Mouse (Mus musculus) thymus, adult 2 months (tissue): ENCODE data around the gene Gfy. TPM values are rescaled to one million over a fixed set of nuclear protein-coding genes. Genes with fewer than 3 reads are reported as not detected.
"Not testable (repeated sequence)": the region's sequence is repeated elsewhere in the genome, so short reads cannot be mapped to it uniquely, and the experiment has no call there.

Experiments used
- DNase-seq: peaks from one replicate; pipeline ENCODE4 v3.0.0; 2021
- H3K27ac ChIP-seq: fragments of 200-500 bp; 2 replicates; pipeline ENCODE4 v1.5.1; 2012; ENCODE audit warnings: low read length, control low read depth; ENCODE audit not compliant: control insufficient read depth, insufficient read depth
- H3K27me3 ChIP-seq: fragments of 200-500 bp; 2 replicates; pipeline ENCODE4 v1.6.1; 2012; ENCODE audit warnings: mild to moderate bottlenecking, low read length, moderate library complexity, mixed read lengths; ENCODE audit not compliant: control insufficient read depth, insufficient read depth
- H3K36me3 ChIP-seq: fragments of 200-500 bp; 2 replicates; pipeline ENCODE4 v1.6.1; 2012; ENCODE audit warnings: mild to moderate bottlenecking, low read length, moderate library complexity; ENCODE audit not compliant: control insufficient read depth, insufficient read depth
- H3K4me1 ChIP-seq: fragments of 200-500 bp; replicated peaks from 2 replicates; pipeline ENCODE4 v1.6.1; 2012; ENCODE audit warnings: low read length; ENCODE audit not compliant: control insufficient read depth, insufficient read depth
- H3K4me3 ChIP-seq: fragments of 200-500 bp; 2 replicates; pipeline ENCODE4 v1.5.1; 2012; ENCODE audit warnings: mild to moderate bottlenecking, low read length, control low read depth, moderate library complexity; ENCODE audit not compliant: control insufficient read depth, insufficient read depth
- CTCF ChIP-seq: fragments of 200-500 bp; IDR thresholded peaks from 2 replicates; pipeline ENCODE4 v1.5.1; 2012; ENCODE audit warnings: mild to moderate bottlenecking, control low read depth, low read length, moderate library complexity, borderline replicate concordance; ENCODE audit not compliant: control insufficient read depth, poor library complexity, insufficient read depth; ENCODE audit errors: extremely low read depth
- POLR2A ChIP-seq: fragments of 200-500 bp; IDR thresholded peaks from 2 replicates; pipeline ENCODE4 v1.6.1; 2012; ENCODE audit warnings: mild to moderate bottlenecking, low read length, control low read depth, moderate library complexity; ENCODE audit not compliant: control insufficient read depth, poor library complexity, insufficient read depth; ENCODE audit errors: extremely low read depth
- WGBS: fragments of 180-500 bp; shearing (Covaris S2); methylation state at CpG from one replicate; pipeline ENCODE4 v1.1.7; 2018; 5-methylcytosine and 5-hydroxymethylcytosine counted together
- polyA plus RNA-seq: library from polyadenylated mRNA; depleted of rRNA; stranded (reverse); fragments of >200 nt; gene quantifications from 2 replicates; pipeline ENCODE4 v1.2.3, GENCODE M21; 2012

Gene Gfy
- polyA plus RNA-seq, 1 experiment = 0.11 TPM

- no peak for TF ChIP-seq CTCF
- TF ChIP-seq POLR2A = no peak
- H3K4me1 ChIP-seq = peaks cover 7% of the 10 kb centered on the region
- WGBS = 4% methylated on average over 5 of the region's 5 CpGs
- DNase-seq = no peak
- peak overlapping the region; percentile 85 for H3K4me3 ChIP-seq
- peak overlapping the region; percentile 55; the same call in 1 of the 2 replicates for H3K27ac ChIP-seq
- H3K27me3 ChIP-seq = no peaks in the 10 kb centered on the region
- no peaks in the 10 kb centered on the region for H3K36me3 ChIP-seq
These were observed 25.8 kb downstream of the Gfy start for GRCm38 (mm10) chr7:45153586-45153985.

GRCm38 (mm10) chr7:45153052-45153451 is 26.3 kb downstream of the Gfy start:
- not testable (repeated sequence) for H3K36me3 ChIP-seq, H3K4me3 ChIP-seq, H3K27ac ChIP-seq, DNase-seq, H3K27me3 ChIP-seq, H3K4me1 ChIP-seq
- WGBS = 88% methylated on average over 2 of the region's 2 CpGs

GRCm38 (mm10) chr7:45151303-45151702 is 28.1 kb downstream of the Gfy start:
- H3K27ac ChIP-seq = no peak overlapping the region
- H3K36me3 ChIP-seq = no peaks in the 10 kb centered on the region
- TF ChIP-seq POLR2A = no peak
- TF ChIP-seq CTCF = no peak
- no peak for DNase-seq
- H3K27me3 ChIP-seq = no peaks in the 10 kb centered on the region
- WGBS = 93% methylated on average over 11 of the region's 11 CpGs
- H3K4me1 ChIP-seq = peaks cover 7% of the 10 kb centered on the region
- H3K4me3 ChIP-seq = no peak overlapping the region

DNA sequence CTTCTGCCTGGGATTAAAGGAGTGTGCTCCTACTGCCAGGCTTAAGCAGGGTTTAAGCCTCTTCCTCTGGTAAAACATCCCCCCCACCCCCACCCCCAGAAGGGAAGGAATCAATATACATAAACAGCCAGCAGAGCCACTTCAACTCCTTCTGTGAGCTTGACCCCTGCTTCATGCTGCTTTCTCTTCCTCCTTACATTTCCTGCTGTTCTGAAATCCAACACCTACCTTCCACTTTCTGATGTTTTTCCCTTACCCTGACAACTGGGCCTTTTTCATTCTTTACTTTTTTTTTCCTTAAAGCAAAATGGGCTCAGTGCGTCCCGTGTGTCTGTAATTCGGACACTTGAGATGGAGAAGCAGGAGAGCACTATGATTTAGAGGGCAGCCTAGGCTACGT is 29.0 kb downstream of the Gfy start:
- Histone ChIP-seq H3K4me1 (peaks cover 7% of the 10 kb centered on the region), H3K36me3 (no peaks in the 10 kb centered on the region), H3K4me3 (no peak overlapping the region), H3K27me3 (no peaks in the 10 kb centered on the region), H3K27ac (no peak overlapping the region)
- TF ChIP-seq CTCF (no peak), POLR2A (no peak)
- WGBS = 92% methylated on average over 4 of the region's 4 CpGs
- DNase-seq = no peak

DNA sequence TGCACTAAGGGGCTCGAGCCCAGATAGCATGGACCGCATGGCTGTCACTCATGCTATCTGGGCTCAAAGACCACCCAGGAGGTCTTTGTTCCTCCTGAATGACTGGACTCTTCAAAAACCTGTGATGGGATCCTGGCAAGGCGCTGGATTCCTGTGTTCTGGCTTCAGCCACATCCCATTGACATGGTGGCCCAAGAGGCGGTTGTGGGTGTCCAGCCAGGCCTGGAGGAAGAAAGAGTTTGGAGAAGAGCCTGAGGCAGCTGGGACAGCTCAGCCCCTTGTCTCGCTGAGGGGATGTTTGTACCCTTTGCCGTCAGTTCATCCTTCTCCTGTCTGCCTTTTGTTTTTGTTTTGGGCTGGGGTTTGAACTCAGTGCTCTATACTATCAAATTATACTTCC is 29.8 kb downstream of the Gfy start:
- TF ChIP-seq POLR2A = no peak
- no peak for TF ChIP-seq CTCF
- DNase-seq = no peak
- Histone ChIP-seq H3K27ac (no peak overlapping the region), H3K4me3 (no peak overlapping the region), H3K36me3 (no peaks in the 10 kb centered on the region), H3K4me1 (peaks cover 3% of the 10 kb centered on the region), H3K27me3 (no peaks in the 10 kb centered on the region)
- 93% methylated on average over 6 of the region's 6 CpGs for WGBS

DNA sequence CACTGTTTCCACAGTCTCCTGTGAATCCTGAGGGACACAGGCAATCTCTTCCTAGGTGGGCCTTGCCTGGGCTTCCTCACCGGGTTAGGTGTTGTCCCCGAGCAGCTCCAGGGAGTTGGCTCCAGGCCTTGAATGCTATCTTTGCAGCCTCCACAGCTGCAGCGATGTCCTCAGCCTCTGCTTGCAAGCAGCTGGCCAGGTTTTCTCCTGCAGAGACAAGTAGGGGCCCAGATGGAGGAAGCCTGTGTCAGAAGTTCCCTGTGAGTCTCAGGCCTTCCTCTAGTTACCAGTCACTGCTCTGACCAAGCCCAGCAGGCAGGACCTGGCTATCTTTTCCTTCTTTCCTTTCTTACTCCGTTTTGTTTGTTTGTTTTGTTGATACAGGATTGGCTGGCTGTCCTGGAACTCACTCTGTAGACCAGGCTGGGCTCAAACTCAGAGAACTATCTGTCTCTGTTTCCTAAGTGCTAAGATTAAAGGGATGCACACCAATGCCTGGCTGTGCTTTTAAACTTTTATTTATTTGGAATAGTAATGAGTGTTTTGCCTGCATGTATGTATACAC is 30.8 kb downstream of the Gfy start:
- TF ChIP-seq CTCF (no peak), POLR2A (no peak)
- H3K27ac ChIP-seq = no peak overlapping the region
- no peaks in the 10 kb centered on the region for H3K27me3 ChIP-seq
- H3K36me3 ChIP-seq = no peaks in the 10 kb centered on the region
- peaks cover 1% of the 10 kb centered on the region for H3K4me1 ChIP-seq
- 84% methylated on average over 4 of the region's 4 CpGs for WGBS
- DNase-seq = no peak
- no peak overlapping the region for H3K4me3 ChIP-seq

DNA sequence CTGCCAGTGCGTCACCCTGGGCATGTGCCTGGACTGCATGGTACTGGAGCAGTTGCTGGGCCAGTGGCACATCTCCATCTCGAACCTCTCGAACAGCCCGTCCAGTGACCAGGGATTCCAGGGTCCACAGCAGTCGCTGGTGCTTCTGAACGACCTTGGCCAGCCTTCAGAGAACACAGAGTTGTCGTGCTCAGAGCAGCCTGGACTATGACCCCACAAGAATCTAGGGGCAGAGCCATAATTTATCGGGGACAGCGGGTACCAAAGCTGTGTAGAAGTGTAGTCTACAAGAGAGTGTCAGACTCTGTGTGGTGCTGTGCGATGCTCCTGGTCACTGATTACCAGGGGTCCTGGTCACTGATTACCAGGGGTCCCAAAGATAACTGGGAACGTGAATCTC is 31.5 kb downstream of the Gfy start:
- no peak overlapping the region for H3K27ac ChIP-seq
- peaks cover 2% of the 10 kb centered on the region for H3K4me1 ChIP-seq
- no peaks in the 10 kb centered on the region for H3K36me3 ChIP-seq
- H3K4me3 ChIP-seq = no peak overlapping the region
- H3K27me3 ChIP-seq = no peaks in the 10 kb centered on the region
- WGBS = 99% methylated on average over 11 of the region's 11 CpGs
- TF ChIP-seq CTCF = no peak
- TF ChIP-seq POLR2A = no peak
- DNase-seq = no peak
